Mouse (Mus musculus) large intestine, adult 2 months (tissue): ENCODE measurements around the gene 1110008P14Rik. TPM values are rescaled to one million over a fixed set of nuclear protein-coding genes. Genes with fewer than 3 reads are reported as not detected.
A peak's percentile ranks its signal among the peaks of the same experiment; 100 is the strongest.
"Not testable (repeated sequence)": the region's sequence is repeated elsewhere in the genome, so short reads cannot be mapped to it uniquely, and the experiment has no call there.

Experiments used
- DNase-seq: peaks from one replicate; pipeline ENCODE4 v3.0.0-alpha.2; 2012; ENCODE audit warnings: low read depth, low spot score
- WGBS: fragments of 180-500 bp; shearing (Covaris S2); methylation state at CpG from one replicate; pipeline ENCODE4 v1.1.7; 2018; 5-methylcytosine and 5-hydroxymethylcytosine counted together
- polyA plus RNA-seq: library from polyadenylated mRNA; depleted of rRNA; stranded (reverse); fragments of >200 nt; gene quantifications from 2 replicates; pipeline ENCODE4 v1.2.3, GENCODE M21; 2012

Gene 1110008P14Rik
- polyA plus RNA-seq, 1 experiment, result 103 TPM

DNA sequence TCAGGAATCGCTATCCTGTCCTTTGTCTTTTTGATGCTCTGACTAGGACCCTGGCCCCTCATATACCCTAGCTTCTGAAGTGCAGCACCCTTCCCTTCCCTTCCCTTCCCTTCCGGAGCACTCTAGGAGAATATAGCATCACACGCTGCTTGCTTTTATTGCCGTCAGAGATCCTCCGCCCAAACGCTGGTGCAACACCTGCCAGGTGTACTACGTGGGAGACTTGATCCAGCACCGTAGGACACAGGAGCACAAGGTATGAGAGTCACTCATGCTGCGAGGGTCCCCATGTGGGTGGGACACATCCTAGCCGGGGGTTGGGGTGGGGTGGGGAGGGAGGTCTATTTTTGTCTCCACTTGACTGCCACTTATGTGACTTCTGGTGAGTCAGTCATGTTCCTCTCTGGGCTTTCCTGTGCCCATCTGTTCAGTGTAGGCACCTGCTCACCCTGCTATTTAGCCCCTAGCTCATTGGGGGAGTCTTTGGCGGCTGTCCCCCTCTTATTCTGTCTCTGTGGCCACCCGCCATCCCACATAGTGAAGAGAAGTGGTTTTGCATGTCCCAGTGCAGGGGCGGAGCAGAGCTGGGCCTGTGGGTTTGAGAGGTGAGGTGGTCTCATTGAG is 6.3 kb downstream of the 1110008P14Rik start:
- DNase-seq, result no peak
- 70% methylated on average over 13 of the region's 13 CpGs for WGBS

DNA sequence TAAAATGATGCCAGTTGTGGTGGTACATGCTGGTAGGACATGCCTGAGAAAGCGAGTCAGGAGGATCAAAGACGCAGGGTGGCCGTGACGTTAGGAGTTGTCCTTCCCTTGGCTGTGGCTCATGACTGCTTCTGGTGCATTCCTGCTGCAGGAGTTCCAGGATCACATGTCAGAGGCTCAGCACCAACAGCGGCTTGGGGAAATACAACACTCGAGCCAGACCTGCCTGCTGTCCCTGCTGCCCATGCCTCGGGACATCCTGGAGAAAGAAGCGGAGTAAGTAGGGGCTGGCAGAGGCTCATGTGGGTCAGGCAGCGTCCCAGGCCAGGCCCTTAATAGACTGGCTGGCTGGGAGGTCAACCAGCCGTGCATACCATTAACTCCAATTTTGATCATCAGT is 7.5 kb downstream of the 1110008P14Rik start:
- DNase-seq, result no peak
- WGBS, result 91% methylated on average over 10 of the region's 10 CpGs

DNA sequence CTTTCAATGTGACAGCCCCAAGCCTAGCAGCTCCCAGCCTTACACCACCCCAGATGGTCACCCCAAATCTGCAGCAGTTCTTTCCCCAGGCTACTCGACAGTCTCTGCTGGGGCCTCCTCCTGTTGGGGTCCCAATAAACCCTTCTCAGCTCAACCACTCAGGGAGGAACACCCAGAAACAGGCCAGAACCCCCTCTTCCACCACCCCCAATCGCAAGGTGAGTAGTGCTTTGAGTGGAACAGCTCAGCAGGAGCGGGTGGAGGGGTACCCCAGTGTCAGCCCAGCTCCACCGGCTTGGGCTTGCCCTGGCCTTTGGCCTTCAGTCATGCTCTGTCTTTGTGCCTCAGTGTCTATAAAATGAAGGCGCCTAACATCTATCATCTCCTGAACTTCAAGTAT is 14.4 kb downstream of the 1110008P14Rik start:
- DNase-seq, result no peak
- 91% methylated on average over 5 of the region's 5 CpGs for WGBS

DNA sequence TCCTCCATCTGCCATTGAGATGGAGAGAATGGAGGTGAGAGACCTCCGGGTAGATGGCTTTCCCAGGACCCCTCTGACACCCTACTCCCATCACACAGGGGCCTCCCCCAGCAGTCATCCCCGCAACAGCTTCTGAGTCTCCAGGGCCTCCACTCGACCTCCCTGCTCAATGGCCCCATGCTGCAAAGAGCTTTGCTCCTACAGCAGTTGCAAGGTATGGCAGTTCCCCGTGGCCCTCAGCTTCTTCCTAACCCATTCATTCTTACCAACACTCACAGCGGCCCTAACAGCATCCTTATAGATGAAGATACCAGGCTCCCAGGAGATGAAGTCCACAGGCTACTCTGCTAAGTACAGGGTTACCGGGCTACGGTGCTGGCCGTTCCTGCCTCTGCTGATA is 17.6 kb downstream of the 1110008P14Rik start:
- DNase-seq, result no peak
- 85% methylated on average over 8 of the region's 8 CpGs for WGBS

DNA sequence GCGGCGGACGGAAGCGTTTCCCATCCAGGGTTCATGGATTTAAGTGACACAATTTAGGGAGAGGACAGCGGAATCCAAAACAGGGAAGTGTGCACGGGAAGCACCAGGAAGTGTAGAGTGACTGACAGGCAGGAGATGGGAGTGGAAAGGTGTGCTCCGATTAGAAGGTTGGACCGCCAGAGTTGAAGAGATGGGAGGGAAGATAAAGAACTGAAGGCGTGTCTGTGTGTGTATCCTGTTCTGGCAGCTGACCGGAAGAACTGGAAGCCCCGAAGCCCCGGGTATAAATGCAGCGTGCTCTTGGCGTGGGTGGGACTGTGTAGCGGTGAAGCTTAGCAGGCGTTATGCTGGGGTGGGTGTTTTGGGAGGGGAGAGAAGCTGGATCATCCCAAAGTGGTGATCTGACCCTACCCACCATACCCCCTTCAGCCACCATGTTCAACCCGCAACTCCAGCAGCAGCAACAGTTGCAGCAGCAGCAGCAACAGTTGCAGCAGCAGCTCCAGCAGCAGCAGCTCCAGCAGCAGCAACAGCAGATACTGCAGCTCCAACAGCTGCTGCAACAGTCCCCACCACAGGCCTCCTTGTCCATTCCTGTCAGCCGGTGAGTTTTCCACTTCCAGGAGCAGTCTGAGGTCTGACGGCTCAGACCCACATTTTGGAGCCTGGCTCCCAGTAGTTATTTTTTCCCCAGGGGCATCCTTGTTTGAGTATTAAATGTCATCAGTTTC is 18.2 kb downstream of the 1110008P14Rik start:
- no peak for DNase-seq
- 6% methylated on average over 19 of the region's 19 CpGs for WGBS

DNA sequence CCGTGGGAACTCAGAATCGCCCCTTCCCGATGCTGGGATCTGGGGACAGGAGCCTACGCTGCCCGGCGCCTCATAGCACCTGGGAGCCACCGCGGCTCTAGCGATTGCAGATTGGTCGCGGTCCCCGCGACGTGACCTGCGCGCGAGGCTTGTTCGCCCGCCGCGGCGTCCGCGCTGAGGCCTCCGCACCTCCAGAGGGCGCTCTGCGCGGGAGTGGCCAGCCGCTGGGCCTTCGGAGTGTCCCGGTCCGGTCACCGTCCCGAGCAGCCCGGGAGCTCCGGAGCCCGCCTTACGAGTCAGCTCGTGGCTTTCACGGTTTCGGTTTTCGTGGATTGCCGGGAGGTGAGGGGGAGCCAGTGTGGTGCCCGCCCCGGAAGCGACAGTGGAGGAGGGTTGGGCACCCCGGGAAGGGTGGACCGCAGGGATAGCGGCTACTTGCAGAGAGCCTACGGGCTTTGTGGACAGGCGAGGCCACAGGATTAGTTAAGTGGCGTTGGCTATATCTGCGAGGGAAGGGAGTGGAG is 18.9 kb downstream of the 1110008P14Rik start:
- under 1% methylated on average over 53 of the region's 53 CpGs for WGBS
- peak; percentile 70 for DNase-seq

DNA sequence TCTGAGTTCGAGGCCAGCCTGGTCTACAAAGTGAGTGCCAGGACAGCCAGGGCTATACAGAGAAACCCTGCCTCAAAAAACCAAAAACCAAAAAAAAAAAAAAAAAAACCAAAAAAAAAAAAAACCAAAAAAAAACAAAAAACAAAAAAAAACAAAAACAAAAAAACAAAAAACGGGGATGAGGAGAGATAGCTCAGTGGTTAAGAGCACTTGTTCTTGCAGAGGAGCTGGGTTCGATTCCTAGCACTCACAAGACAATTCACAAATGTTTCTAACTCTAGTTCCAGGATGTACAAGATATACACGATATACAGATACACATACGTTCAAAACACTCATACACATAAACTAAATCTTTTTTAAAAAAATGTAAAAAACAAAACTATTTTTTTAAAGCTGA is 19.5 kb downstream of the 1110008P14Rik start:
- 22% methylated on average over 5 of the region's 5 CpGs for WGBS
- not testable (repeated sequence) for DNase-seq

DNA sequence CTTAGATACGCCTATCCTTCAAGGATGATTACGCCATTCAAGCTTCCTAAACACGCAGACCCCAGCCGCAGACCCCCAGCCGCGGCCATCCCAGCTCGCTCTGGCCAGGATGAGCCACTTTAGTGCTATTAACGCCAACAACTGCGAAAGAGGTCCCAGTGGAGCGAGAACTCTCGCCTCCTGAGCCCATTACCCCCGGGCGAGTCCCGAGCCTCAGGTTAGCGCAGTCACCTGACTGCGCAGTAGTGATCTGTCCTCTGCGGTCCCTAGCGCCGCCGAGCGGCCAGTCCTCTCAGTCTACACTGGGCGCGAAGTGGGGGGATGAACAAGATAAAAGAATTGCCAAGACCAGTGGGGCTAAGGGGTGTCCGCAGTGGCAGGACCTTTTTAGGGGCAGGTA is 20.3 kb downstream of the 1110008P14Rik start:
- DNase-seq, result no peak
- 3% methylated on average over 24 of the region's 24 CpGs for WGBS

DNA sequence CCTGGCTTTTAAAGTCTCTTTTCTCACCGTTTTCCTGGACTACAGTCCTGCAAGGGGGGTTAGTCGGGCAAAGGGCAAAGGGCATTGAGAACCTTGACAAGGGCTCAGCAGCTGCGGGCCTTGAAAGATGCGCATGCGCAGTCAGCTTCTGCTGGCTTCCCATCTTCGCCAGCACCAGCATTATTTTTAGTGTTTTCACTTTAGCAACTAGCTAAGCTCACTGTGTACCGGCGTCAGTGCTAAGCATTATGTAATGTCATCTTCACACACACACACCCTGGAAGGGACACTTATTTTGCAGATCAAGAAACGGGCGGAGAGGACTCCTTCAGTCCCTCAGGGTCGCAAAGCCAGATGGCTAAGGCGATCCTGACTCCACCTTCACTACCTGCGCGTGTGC is 21.0 kb downstream of the 1110008P14Rik start:
- DNase-seq, result peak; percentile 70
- WGBS, result 5% methylated on average over 14 of the region's 14 CpGs

DNA sequence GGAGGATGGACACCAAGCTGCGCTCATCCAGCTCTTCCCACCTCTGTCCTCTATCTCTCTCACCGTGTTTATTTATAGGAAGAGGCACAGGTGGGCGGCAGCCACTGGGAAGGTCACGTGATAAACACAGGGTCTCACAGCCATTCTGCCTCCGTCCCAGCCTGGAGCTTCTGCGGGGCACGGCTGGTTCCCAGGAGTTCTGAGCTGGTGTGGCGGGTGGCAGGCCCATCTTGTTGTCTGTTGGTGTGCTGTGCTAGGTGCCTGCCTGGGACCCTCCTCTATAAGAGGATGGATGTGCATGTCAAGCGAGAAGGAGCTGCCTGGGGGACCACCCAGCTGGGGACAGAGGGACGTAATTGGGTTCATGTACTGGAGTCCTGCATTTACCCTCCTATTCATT is 23.4 kb downstream of the 1110008P14Rik start:
- 81% methylated on average over 10 of the region's 10 CpGs for WGBS
- DNase-seq, result no peak

DNA sequence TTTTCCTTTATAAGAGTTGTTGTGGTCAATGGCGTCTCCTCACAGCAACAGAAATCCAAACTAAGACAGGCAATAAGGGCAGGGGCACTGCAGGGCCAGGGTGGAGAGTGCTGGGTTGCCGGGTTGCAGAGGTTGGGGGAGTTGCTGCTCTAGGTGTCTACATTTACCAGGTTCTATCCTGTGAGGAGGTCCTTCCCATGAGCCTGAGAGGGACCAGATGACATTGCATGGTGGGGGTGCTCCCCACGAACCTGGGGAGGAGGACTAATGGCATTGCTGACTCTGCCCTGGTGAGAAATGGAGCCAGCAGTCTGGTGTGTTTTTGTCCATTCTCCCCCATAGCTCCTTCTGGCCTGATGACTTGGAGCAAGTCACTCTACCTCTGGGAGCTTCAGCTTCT is 24.0 kb downstream of the 1110008P14Rik start:
- 66% methylated on average over 3 of the region's 3 CpGs for WGBS
- no peak for DNase-seq

DNA sequence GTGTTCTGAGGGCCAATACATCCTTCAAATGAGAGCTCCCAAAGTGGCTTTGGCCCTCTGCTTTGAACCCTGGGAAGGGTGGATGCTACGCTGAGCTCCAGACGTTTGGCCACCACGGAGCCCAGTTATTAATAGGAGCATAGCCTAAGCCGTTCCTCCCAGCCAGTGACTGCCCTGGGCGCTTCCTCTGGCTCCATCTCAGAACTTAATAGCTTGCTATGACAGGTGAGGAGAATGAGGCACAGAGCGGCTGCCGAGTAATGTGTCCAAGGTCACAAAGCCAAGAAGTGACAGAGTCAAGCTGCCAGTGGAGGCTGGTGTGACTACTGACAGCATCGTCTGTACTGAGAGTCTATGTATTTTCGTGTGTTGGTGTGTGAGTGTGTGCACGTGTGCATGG is 25.5 kb downstream of the 1110008P14Rik start:
- WGBS, result 77% methylated on average over 10 of the region's 10 CpGs
- DNase-seq, result no peak

DNA sequence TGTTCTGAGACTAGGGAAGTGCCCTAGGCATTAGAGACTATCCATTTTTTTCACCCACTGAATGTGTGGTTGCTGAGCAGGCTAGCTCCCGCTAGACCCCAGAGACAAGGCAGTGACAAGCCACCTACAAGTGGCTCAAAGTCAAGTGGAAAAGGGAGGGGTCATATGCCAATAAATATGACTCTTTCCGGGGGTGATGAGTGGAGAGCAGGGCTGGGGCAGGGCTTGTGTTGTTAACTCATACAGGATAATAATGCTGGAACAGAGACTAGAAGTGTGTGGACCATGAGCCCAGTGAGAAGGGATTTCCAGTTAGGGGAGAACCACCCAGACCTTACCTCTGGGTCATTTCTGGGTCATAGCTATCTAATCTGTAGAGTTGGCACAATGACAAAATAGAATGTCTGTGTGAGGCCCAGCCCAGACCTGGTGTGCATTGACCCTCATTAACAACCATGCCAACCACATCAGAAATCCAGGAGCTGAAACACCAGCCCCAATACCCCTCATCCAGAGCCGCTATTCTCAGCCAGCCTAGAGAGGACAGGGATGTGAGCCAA is 27.3 kb downstream of the 1110008P14Rik start:
- no peak for DNase-seq
- 52% methylated on average over 3 of the region's 3 CpGs for WGBS

DNA sequence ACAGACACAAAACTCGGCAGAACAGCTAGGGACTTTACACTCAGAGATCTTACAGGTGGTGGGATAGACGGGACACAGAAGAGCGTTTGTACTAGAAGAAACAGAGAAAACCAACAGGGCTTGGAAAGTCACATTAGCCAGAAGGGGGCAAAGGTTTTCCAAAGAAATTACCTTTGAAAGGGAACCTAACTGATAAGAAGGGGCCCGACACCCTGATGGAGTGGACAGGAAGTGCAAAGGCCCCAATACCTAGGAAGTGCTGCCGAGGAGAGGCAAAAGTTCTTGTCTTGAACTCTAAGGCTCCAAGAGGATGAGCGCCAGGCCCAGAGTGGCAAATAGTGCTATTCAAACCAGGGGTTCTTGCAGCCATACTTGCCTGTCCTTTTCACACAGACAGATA is 27.9 kb downstream of the 1110008P14Rik start:
- DNase-seq, result no peak
- 37% methylated on average over 6 of the region's 6 CpGs for WGBS

DNA sequence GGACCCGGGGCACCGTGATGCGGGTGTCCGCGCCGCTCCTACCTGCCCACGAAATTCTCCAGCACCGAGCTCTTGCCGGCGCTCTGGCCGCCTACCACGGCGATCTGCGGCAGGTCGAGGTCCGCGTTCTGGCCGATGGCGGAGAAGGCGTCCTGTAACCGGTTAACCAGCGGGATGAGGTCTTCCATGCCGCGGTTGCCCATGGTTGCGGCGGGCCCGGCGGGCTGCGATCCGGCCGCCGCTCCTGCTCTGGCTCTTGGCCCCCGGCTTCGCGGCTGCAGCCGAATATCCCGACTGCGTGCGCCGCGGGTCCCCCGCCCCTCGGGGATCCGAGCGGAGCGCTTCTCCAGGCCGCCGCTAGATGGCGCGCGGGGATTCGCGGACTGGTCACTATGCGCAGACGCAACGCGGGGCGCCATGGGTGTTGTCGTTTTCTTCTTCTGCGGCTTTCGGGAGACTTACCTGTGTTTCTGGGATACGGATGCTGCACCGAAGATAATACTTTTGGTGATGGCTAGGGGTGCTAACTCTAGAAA is 28.7 kb downstream of the 1110008P14Rik start, which contains the start of gene Dnm1:
TSS of gene Dnm1 (minus strand) at position 332 of the 536 bp plus-strand sequence.
- DNase-seq, result no peak
- under 1% methylated on average over 63 of the region's 63 CpGs for WGBS

DNA sequence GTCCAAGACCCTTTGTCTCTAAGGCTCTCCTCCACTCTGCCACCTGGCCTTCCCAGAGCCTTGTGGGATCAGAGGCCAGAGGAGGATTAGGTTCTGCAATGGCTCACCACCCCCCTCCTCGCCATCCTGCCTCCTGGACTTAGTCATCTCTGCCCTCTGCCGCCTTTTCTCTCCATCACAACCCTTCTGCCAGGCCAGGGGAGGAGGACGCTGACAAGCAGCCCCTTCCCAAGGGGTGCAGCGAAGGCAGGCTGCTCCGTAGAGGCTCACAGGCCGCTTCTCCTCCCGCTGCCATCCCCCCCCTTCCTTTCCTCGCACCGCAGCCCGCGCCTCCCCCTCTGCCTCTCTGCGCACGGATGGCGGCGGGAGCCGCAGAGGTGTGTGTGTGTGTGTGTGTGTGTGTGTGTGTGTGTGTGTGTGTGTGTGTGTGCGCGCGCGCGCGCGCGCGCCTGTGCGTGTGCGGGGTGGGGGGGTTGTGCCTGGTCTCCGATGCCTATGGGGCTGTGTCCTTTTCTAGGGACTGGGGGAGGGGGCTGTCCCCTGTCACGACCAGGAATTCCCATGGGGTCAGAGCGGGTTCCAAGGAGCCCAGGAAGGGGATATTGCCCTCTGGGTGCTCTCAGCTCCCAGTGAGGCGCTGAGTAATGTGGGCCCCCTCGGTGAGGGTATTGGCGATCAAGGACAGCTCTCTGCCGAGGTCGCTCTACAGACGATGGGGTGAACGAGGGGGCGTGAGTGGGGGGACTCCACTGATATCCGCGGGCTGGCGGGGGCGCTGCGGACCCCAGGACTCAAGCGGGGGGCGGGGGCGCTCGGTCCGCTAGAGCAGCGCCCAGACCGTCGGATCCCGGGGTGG is 29.4 kb downstream of the 1110008P14Rik start, which contains the start of gene Ciz1:
TSS of gene Ciz1 (plus strand) at position 177 of the 856 bp plus-strand sequence.
- 1% methylated on average over 52 of the region's 52 CpGs for WGBS
- DNase-seq, result no peak

DNA sequence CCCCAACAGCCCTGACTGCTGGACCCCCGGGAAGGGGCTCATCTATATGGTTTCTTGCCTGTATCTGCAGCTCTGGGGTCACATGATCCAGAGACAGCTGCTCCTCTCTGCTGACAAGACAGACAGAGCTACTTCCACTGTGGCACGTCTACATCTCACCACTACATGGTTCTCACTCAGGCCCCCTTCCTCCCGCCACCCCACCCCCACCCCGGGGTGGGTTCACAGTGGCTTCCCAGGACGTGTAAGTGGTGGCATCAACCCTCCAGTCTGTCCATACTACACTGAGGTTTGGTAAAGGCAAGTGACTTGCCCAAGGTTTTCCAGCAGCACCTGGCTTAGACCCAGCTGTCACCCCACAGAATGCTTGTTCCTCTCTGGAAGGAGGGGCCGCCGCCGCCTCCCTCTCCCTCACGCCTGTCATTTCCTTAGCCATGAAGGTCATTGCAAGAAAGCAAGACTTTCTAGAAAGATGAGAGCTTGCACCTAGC is 30.2 kb downstream of the 1110008P14Rik start:
- WGBS, result 47% methylated on average over 9 of the region's 9 CpGs
- DNase-seq, result no peak

DNA sequence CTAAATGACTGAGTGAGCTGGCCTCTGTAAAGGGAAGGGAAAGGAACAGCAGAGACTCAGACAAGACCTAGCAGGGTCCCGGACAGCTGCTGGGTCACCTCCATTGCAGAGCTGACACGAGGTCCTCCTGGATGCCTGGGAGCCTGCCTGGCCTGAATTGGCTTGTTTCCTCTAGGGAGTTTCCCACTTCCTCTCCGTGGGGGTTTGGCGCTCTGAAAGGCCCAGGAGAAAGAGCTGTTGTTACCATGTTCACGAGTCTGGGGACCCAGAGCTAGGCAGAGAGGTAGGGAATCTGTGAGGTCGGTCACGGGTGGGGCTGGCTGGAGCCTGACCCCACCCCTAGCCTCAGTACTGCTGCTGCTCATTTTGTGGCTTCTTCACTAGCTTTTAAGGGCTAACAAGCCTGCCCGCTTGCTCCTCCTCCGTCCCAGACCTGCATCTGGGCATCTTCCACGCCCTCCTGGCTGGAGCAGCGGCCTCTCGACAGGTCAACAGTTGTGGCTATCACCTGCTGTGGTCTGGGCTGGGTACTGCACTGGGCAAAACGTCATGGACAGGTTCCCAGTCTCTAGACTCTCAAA is 31.2 kb downstream of the 1110008P14Rik start:
- DNase-seq, result no peak
- WGBS, result 36% methylated on average over 13 of the region's 13 CpGs

DNA sequence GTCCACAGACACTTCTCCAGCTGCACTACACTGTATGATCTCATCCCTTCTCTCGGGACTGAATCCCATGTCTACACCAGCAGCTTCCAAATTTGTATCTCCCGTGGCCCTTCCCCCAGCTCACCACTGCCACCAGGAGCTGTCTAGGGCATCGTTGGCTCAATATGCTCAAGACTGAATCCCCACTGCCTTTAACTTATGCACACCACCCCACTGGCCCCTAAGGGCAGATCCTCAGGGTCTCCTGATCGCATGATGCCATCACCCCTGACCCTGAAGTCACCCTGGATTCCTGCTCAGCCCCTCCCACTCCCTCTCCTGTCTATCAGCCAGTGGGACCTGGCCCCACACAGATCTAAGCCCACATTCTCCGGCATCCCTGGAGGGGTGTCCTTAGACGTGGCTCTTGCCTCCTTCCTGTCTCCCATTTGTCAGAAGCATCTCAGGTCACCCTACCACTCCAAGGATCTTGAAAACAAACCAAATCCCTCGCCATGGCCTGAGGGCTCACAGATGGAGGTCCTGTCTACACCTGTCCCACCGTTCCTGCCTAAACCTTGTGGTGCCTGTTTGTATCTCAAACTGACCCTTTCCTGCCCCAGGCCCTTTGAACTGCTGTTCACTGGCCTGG is 32.0 kb downstream of the 1110008P14Rik start:
- DNase-seq, result no peak
- 67% methylated on average over 8 of the region's 8 CpGs for WGBS
